ENCODE assay signal across 9 mouse cellular contexts in genomic region chr2:74698201-74699052, GRCm38 (mm10). TPM values are rescaled to one million over a fixed set of nuclear protein-coding genes. Genes with fewer than 3 reads are reported as not detected.
DNase-seq lines count a peak whose midpoint lies in the region; ATAC-seq lines count a peak whose summit lies in the region.
"Had no signal": no experiment of that assay in that cellular context is flagged by ENCODE, and none has a peak within 500 bp of the region (broad histone marks: within the 10 kb centered on the region; RNA-seq: fewer than 3 reads in every experiment).

No protein-coding gene starts in this region.

- H3K4me3 ChIP-seq in heart, embryonic 11.5 days (ENCODE audit: low read depth, low read length), result peak overlapping the region; percentile 41
- peak overlapping the region; percentile 44 for H3K4me3 ChIP-seq in heart, embryonic 16.5 days (ENCODE audit: low read length)
- peak overlapping the region; percentile 36 for H3K4me3 ChIP-seq in liver, embryonic 11.5 days (ENCODE audit: low read depth, low read length)

- H3K27ac ChIP-seq in heart, embryonic 11.5 days (ENCODE audit: low read depth, low read length), result no peak overlapping the region
- no peak overlapping the region for H3K27ac ChIP-seq in heart, embryonic 16.5 days (ENCODE audit: low read length)
- H3K27ac ChIP-seq in liver, embryonic 11.5 days (ENCODE audit: low read depth, low read length), result no peak overlapping the region

- DNase-seq in heart, adult 9 months (ENCODE audit: low spot score in 2 of 2), result no peak
- peak; percentile 52 for DNase-seq in adrenal gland, postnatal 25 days
- DNase-seq in liver, embryonic 11.5 days (ENCODE audit: low spot score), result peak; percentile 56
- DNase-seq in urinary bladder, postnatal 25 days (ENCODE audit: low spot score), result peak; percentile 40
- DNase-seq in layer of hippocampus, adult 9-11 months, result no peak
- no peak for DNase-seq in right cerebral cortex, postnatal 10 days (ENCODE audit: low spot score in 2 of 2)

- H3K27me3 ChIP-seq in heart, embryonic 11.5 days (ENCODE audit: control insufficient read depth, insufficient read depth, low read length), result peaks cover 97% of the 10 kb centered on the region
- peaks cover 90% of the 10 kb centered on the region for H3K27me3 ChIP-seq in heart, embryonic 16.5 days (ENCODE audit: control insufficient read depth, insufficient read depth, low read length)
- H3K27me3 ChIP-seq in liver, embryonic 11.5 days (replicated peaks; ENCODE audit: control insufficient read depth, insufficient read depth, low read length), result peaks cover 99% of the 10 kb centered on the region
- H3K27me3 ChIP-seq: CH12.LX had no signal

- H3K4me2 ChIP-seq in heart, embryonic 11.5 days, result peak overlapping the region; percentile 69
- peak overlapping the region; percentile 65 for H3K4me2 ChIP-seq in heart, embryonic 16.5 days (ENCODE audit: low read depth, low read length)
- peak overlapping the region; percentile 50 for H3K4me2 ChIP-seq in liver, embryonic 11.5 days

- ATAC-seq in heart, embryonic 11.5 days (replicated peaks; ENCODE audit: insufficient number of reproducible peaks, low FRiP score, low TSS enrichment), result 0 out of 2 replicates have a peak, but pooled peaks have one; percentile 7
- no peak for ATAC-seq in heart, embryonic 16.5 days (replicated peaks; ENCODE audit: extremely low read depth, insufficient read depth, low FRiP score)
- ATAC-seq in liver, embryonic 11.5 days (replicated peaks; ENCODE audit: low FRiP score), result no peak

- H3K9ac ChIP-seq in heart, embryonic 11.5 days (ENCODE audit: low read depth, low read length), result 0 out of 2 replicates have a peak overlapping the region, but pooled peaks have one; percentile 28
- H3K9ac ChIP-seq in heart, embryonic 16.5 days (ENCODE audit: low read length), result no peak overlapping the region
- H3K9ac ChIP-seq in liver, embryonic 11.5 days (ENCODE audit: low read depth, low read length), result no peak overlapping the region

- H3K9me3 ChIP-seq in heart, embryonic 11.5 days (replicated peaks; ENCODE audit: control insufficient read depth, low read length), result no peaks in the 10 kb centered on the region
- H3K9me3 ChIP-seq in heart, embryonic 16.5 days (replicated peaks; ENCODE audit: control insufficient read depth, low read length), result no peaks in the 10 kb centered on the region
- no peaks in the 10 kb centered on the region for H3K9me3 ChIP-seq in liver, embryonic 11.5 days (ENCODE audit: control insufficient read depth, low read length)

- WGBS in heart, embryonic 11.5 days (ENCODE audit: insufficient replicate concordance), result under 1% methylated on average over 86 of the region's 86 CpGs
- under 1% methylated on average over 86 of the region's 86 CpGs for WGBS in heart, embryonic 16.5 days
- under 1% methylated on average over 84 of the region's 86 CpGs for WGBS in liver, embryonic 11.5 days

- no peaks in the 10 kb centered on the region for H3K36me3 ChIP-seq in heart, embryonic 11.5 days (ENCODE audit: control insufficient read depth, insufficient read depth, low read length)
- no peaks in the 10 kb centered on the region for H3K36me3 ChIP-seq in heart, embryonic 16.5 days (ENCODE audit: control insufficient read depth, insufficient read depth)
- H3K36me3 ChIP-seq in liver, embryonic 11.5 days (ENCODE audit: control insufficient read depth, insufficient read depth, low read length), result no peaks in the 10 kb centered on the region

- peaks cover 2% of the 10 kb centered on the region; the same call in 1 of the 2 replicates for H3K4me1 ChIP-seq in heart, embryonic 11.5 days (ENCODE audit: control insufficient read depth, insufficient read depth, low read length)
- H3K4me1 ChIP-seq in heart, embryonic 16.5 days (ENCODE audit: control insufficient read depth, insufficient read depth, low read length), result peaks cover 7% of the 10 kb centered on the region; the same call in 1 of the 2 replicates
- no peaks in the 10 kb centered on the region for H3K4me1 ChIP-seq in liver, embryonic 11.5 days (replicated peaks; ENCODE audit: control insufficient read depth, insufficient read depth, low read length)

RNA-seq across cellular contexts. Expression of gene Hoxd9, which starts 0.9 kb away (rescaled TPM):
- 0.13 TPM in 1 of 2 replicates, not detected in the other for polyA plus RNA-seq in heart, embryonic 11.5 days (2014; fragmentation: Nextera tagmentation; extraction: Ambion mirVana)
- 3.7 and 5.2 TPM in 2 replicates for total RNA-seq in adrenal gland, postnatal 25 days (2021)
- polyA plus RNA-seq in heart, embryonic 16.5 days (2015; fragmentation: Nextera tagmentation; extraction: Ambion mirVana), result 0.11 and 0.21 TPM in 2 replicates
- polyA plus RNA-seq in liver, embryonic 11.5 days (2014; fragmentation: Nextera tagmentation; extraction: Ambion mirVana), result 0.10 and 0.22 TPM in 2 replicates
- total RNA-seq: CH12.LX had no signal

RNA-seq across cellular contexts. Expression of gene Hoxd8, which starts 6.0 kb away (rescaled TPM):
- 0.27 and 0.30 TPM in 2 replicates for polyA plus RNA-seq in heart, embryonic 11.5 days (2014; fragmentation: Nextera tagmentation; extraction: Ambion mirVana)
- 27.2 and 33.9 TPM in 2 replicates for total RNA-seq in adrenal gland, postnatal 25 days (2021)
- polyA plus RNA-seq in heart, embryonic 16.5 days (2015; fragmentation: Nextera tagmentation; extraction: Ambion mirVana), result 0.26 and 0.42 TPM in 2 replicates
- polyA plus RNA-seq in liver, embryonic 11.5 days (2014; fragmentation: Nextera tagmentation; extraction: Ambion mirVana), result 0.82 and 1.2 TPM in 2 replicates

RNA-seq across cellular contexts. Expression of gene Hoxd10, which starts 6.7 kb away (rescaled TPM):
- 0.11 TPM in 1 of 2 replicates, not detected in the other for polyA plus RNA-seq in heart, embryonic 11.5 days (2014; fragmentation: Nextera tagmentation; extraction: Ambion mirVana)
- total RNA-seq in adrenal gland, postnatal 25 days (2021), result not detected in 2 replicates
- not detected in 2 replicates for polyA plus RNA-seq in heart, embryonic 16.5 days (2015; fragmentation: Nextera tagmentation; extraction: Ambion mirVana)
- 0.09 and 0.30 TPM in 2 replicates for polyA plus RNA-seq in liver, embryonic 11.5 days (2014; fragmentation: Nextera tagmentation; extraction: Ambion mirVana)
- total RNA-seq: CH12.LX had no signal

RNA-seq across cellular contexts. Expression of gene Hoxd3, which starts 13.3 kb away (rescaled TPM):
- 2.0 and 3.1 TPM in 2 replicates for polyA plus RNA-seq in heart, embryonic 11.5 days (2014; fragmentation: Nextera tagmentation; extraction: Ambion mirVana)
- 0.73 and 2.6 TPM in 2 replicates for total RNA-seq in adrenal gland, postnatal 25 days (2021)
- 0.44 and 0.66 TPM in 2 replicates for polyA plus RNA-seq in heart, embryonic 16.5 days (2015; fragmentation: Nextera tagmentation; extraction: Ambion mirVana)
- 0.47 and 0.87 TPM in 2 replicates for polyA plus RNA-seq in liver, embryonic 11.5 days (2014; fragmentation: Nextera tagmentation; extraction: Ambion mirVana)

RNA-seq across cellular contexts. Expression of gene Hoxd4, which starts 13.3 kb away (rescaled TPM):
- polyA plus RNA-seq in heart, embryonic 11.5 days (2014; fragmentation: Nextera tagmentation; extraction: Ambion mirVana), result not detected in 2 replicates
- 27.8 and 34.1 TPM in 2 replicates for total RNA-seq in adrenal gland, postnatal 25 days (2021)
- 0.18 TPM in 1 of 2 replicates, not detected in the other for polyA plus RNA-seq in heart, embryonic 16.5 days (2015; fragmentation: Nextera tagmentation; extraction: Ambion mirVana)
- 0.14 and 0.18 TPM in 2 replicates for polyA plus RNA-seq in liver, embryonic 11.5 days (2014; fragmentation: Nextera tagmentation; extraction: Ambion mirVana)

Comparison
In these comparisons a context has a peak if more than half of its experiments do, and no peak if none do; other contexts are left out.
1. DNase-seq: peak in adrenal gland, postnatal 25 days (single experiment), liver, embryonic 11.5 days (single experiment) and urinary bladder, postnatal 25 days (single experiment); none in heart, adult 9 months (0 of 2), layer of hippocampus, adult 9-11 months (single experiment) and right cerebral cortex, postnatal 10 days (0 of 2).
2. Peak in every context shown above with its lines, with median percentiles within 50 percentile points of each other: H3K4me2 ChIP-seq and H3K4me3 ChIP-seq.